Mouse (Mus musculus): ENCODE data around the gene Gdf2. TPM values are rescaled to one million over a fixed set of nuclear protein-coding genes. Genes with fewer than 3 reads are reported as not detected.

Gene Gdf2
- polyA plus RNA-seq, 1 experiment from 2014 or later: not detected

- Histone ChIP-seq H3K27me3 (ENCODE audit: insufficient read depth, low read length) (no peaks in the 10 kb centered on the region), H3K9ac (ENCODE audit: low read depth, low read length) (no peak overlapping the region), H3K4me2 (ENCODE audit: low read length) (no peak overlapping the region), H3K27ac (no peak overlapping the region), H3K9me3 (replicated peaks; ENCODE audit: low read length) (no peaks in the 10 kb centered on the region), H3K36me3 (ENCODE audit: insufficient read depth, low read length) (no peaks in the 10 kb centered on the region), H3K4me3 (replicated peaks; ENCODE audit: low read depth, low read length) (no peak overlapping the region), H3K4me1 (replicated peaks; ENCODE audit: insufficient read depth, low read length) (0 out of 2 replicates have a peak, but pooled peaks cover 5% of the 10 kb centered on the region)
- TF ChIP-seq CTCF (IDR thresholded peaks at IDR 0.05; ENCODE audit: low read depth): no peak
- 75% methylated on average over 5 of the region's 5 CpGs for WGBS
- DNase-seq (ENCODE audit: low spot score) (no peak), ATAC-seq (replicated peaks; ENCODE audit: low FRiP score, low read depth) (no peak)
Observed at GRCm38 (mm10) chr14:33974752-33975151, 33.9 kb downstream of the Gdf2 start.

GRCm38 (mm10) chr14:33977748-33978147 is 36.9 kb downstream of the Gdf2 start:
- no peak for TF ChIP-seq CTCF (IDR thresholded peaks at IDR 0.05; ENCODE audit: low read depth)
- 31% methylated on average over 7 of the region's 7 CpGs for WGBS
- H3K36me3 ChIP-seq (ENCODE audit: insufficient read depth, low read length): no peaks in the 10 kb centered on the region
- no peak overlapping the region for H3K27ac ChIP-seq
- no peak overlapping the region for H3K4me3 ChIP-seq (replicated peaks; ENCODE audit: low read depth, low read length)
- H3K4me2 ChIP-seq (ENCODE audit: low read length): no peak overlapping the region
- ATAC-seq (replicated peaks; ENCODE audit: low FRiP score, low read depth) (no peak), DNase-seq (ENCODE audit: low spot score) (no peak)
- no peaks in the 10 kb centered on the region for H3K27me3 ChIP-seq (ENCODE audit: insufficient read depth, low read length)
- no peaks in the 10 kb centered on the region for H3K9me3 ChIP-seq (replicated peaks; ENCODE audit: low read length)
- H3K9ac ChIP-seq (ENCODE audit: low read depth, low read length): no peak overlapping the region
- 0 out of 2 replicates have a peak, but pooled peaks cover 5% of the 10 kb centered on the region for H3K4me1 ChIP-seq (replicated peaks; ENCODE audit: insufficient read depth, low read length)

- DNase-seq (ENCODE audit: low spot score) (peak; percentile 18), ATAC-seq (replicated peaks; ENCODE audit: low FRiP score, low read depth) (no peak)
- no peaks in the 10 kb centered on the region for H3K27me3 ChIP-seq (ENCODE audit: insufficient read depth, low read length)
- TF ChIP-seq CTCF (IDR thresholded peaks at IDR 0.05; ENCODE audit: low read depth): no peak
- no peaks in the 10 kb centered on the region for H3K9me3 ChIP-seq (replicated peaks; ENCODE audit: low read length)
- peak within 1 kb of the TSS; percentile 65 for H3K4me2 ChIP-seq (ENCODE audit: low read length)
- 0 out of 2 replicates have a peak, but pooled peaks cover 5% of the 10 kb centered on the region for H3K4me1 ChIP-seq (replicated peaks; ENCODE audit: insufficient read depth, low read length)
- no peaks in the 10 kb centered on the region for H3K36me3 ChIP-seq (ENCODE audit: insufficient read depth, low read length)
- H3K27ac ChIP-seq: no peak within 1 kb of the TSS
- H3K9ac ChIP-seq (ENCODE audit: low read depth, low read length): 0 out of 2 replicates have a peak within 1 kb of the TSS, but pooled peaks have one; percentile 18
- WGBS: 3% methylated on average over 25 of the region's 25 CpGs
- peak within 1 kb of the TSS; percentile 26 for H3K4me3 ChIP-seq (replicated peaks; ENCODE audit: low read depth, low read length)
Observed at GRCm38 (mm10) chr14:33978604-33979059, 37.8 kb downstream of the Gdf2 start, which contains the start of gene Zfp488. Gene Zfp488, minus strand, starts transcription at chr14:33978764.

- Histone ChIP-seq H3K4me2 (ENCODE audit: low read length) (no peak overlapping the region), H3K9me3 (replicated peaks; ENCODE audit: low read length) (no peaks in the 10 kb centered on the region), H3K9ac (ENCODE audit: low read depth, low read length) (no peak overlapping the region), H3K27ac (no peak overlapping the region), H3K4me3 (replicated peaks; ENCODE audit: low read depth, low read length) (no peak overlapping the region), H3K36me3 (ENCODE audit: insufficient read depth, low read length) (no peaks in the 10 kb centered on the region), H3K4me1 (replicated peaks; ENCODE audit: insufficient read depth, low read length) (no peaks in the 10 kb centered on the region), H3K27me3 (ENCODE audit: insufficient read depth, low read length) (no peaks in the 10 kb centered on the region)
- DNase-seq (ENCODE audit: low spot score) (no peak), ATAC-seq (replicated peaks; ENCODE audit: low FRiP score, low read depth) (no peak)
- WGBS: 65% methylated on average over 3 of the region's 3 CpGs
- TF ChIP-seq CTCF (IDR thresholded peaks at IDR 0.05; ENCODE audit: low read depth): no peak
Observed at GRCm38 (mm10) chr14:33989201-33989600, 48.4 kb downstream of the Gdf2 start.

- Histone ChIP-seq H3K27ac (no peak overlapping the region), H3K27me3 (ENCODE audit: insufficient read depth, low read length) (no peaks in the 10 kb centered on the region), H3K36me3 (ENCODE audit: insufficient read depth, low read length) (no peaks in the 10 kb centered on the region), H3K9ac (ENCODE audit: low read depth, low read length) (no peak overlapping the region), H3K4me1 (replicated peaks; ENCODE audit: insufficient read depth, low read length) (no peaks in the 10 kb centered on the region), H3K9me3 (replicated peaks; ENCODE audit: low read length) (no peaks in the 10 kb centered on the region), H3K4me2 (ENCODE audit: low read length) (no peak overlapping the region), H3K4me3 (replicated peaks; ENCODE audit: low read depth, low read length) (no peak overlapping the region)
- ATAC-seq (replicated peaks; ENCODE audit: low FRiP score, low read depth) (no peak), DNase-seq (ENCODE audit: low spot score) (no peak)
- no peak for TF ChIP-seq CTCF (IDR thresholded peaks at IDR 0.05; ENCODE audit: low read depth)
- WGBS: 71% methylated on average over 4 of the region's 4 CpGs
Observed at GRCm38 (mm10) chr14:33991971-33992370, 51.1 kb downstream of the Gdf2 start.

GRCm38 (mm10) chr14:33993051-33993450 is 52.2 kb downstream of the Gdf2 start:
- no peak overlapping the region for H3K4me2 ChIP-seq (ENCODE audit: low read length)
- H3K27me3 ChIP-seq (ENCODE audit: insufficient read depth, low read length): no peaks in the 10 kb centered on the region
- no peak for TF ChIP-seq CTCF (IDR thresholded peaks at IDR 0.05; ENCODE audit: low read depth)
- H3K9ac ChIP-seq (ENCODE audit: low read depth, low read length): no peak overlapping the region
- 83% methylated on average over 9 of the region's 9 CpGs for WGBS
- no peak overlapping the region for H3K27ac ChIP-seq
- no peaks in the 10 kb centered on the region for H3K4me1 ChIP-seq (replicated peaks; ENCODE audit: insufficient read depth, low read length)
- ATAC-seq (replicated peaks; ENCODE audit: low FRiP score, low read depth) (no peak), DNase-seq (ENCODE audit: low spot score) (no peak)
- no peak overlapping the region for H3K4me3 ChIP-seq (replicated peaks; ENCODE audit: low read depth, low read length)
- no peaks in the 10 kb centered on the region for H3K9me3 ChIP-seq (replicated peaks; ENCODE audit: low read length)
- H3K36me3 ChIP-seq (ENCODE audit: insufficient read depth, low read length): no peaks in the 10 kb centered on the region
